Mouse (Mus musculus): ENCODE results near the gene Phc2. TPM values are rescaled to one million over a fixed set of nuclear protein-coding genes. Genes with fewer than 3 reads are reported as not detected.

Phc2 gene
- polyA plus RNA-seq, 1 experiment from 2014 or later, result 54.5 TPM

- 0 out of 2 replicates have a peak, but pooled peaks have one; percentile 6 for ATAC-seq (ENCODE audit: low FRiP score)
- Histone ChIP-seq H3K36me3 (peaks cover 39% of the 10 kb centered on the region), H3K27ac (replicated peaks) (0 out of 2 replicates have a peak overlapping the region, but pooled peaks have one; percentile 10), H3K4me2 (no peak overlapping the region), H3K4me1 (peaks cover 38% of the 10 kb centered on the region), H3K9me3 (replicated peaks) (no peaks in the 10 kb centered on the region), H3K4me3 (replicated peaks) (no peak overlapping the region), H3K27me3 (replicated peaks) (no peaks in the 10 kb centered on the region), H3K9ac (replicated peaks) (peak overlapping the region; percentile 21; the same call in 1 of the 2 replicates)
- 79% methylated on average over 9 of the region's 9 CpGs for WGBS
Observed at GRCm38 (mm10) chr4:128710800-128711199, 56.3 kb downstream of the Phc2 start.

GRCm38 (mm10) chr4:128711455-128712135 lies 57.1 kb downstream of the Phc2 start:
- peaks cover 41% of the 10 kb centered on the region for H3K4me1 ChIP-seq
- H3K27me3 ChIP-seq (replicated peaks), result no peaks in the 10 kb centered on the region
- H3K4me3 ChIP-seq (replicated peaks), result no peak overlapping the region
- H3K27ac ChIP-seq (replicated peaks), result 0 out of 2 replicates have a peak overlapping the region, but pooled peaks have one; percentile 10
- H3K36me3 ChIP-seq, result peaks cover 34% of the 10 kb centered on the region
- H3K4me2 ChIP-seq, result peak overlapping the region; percentile 46
- H3K9ac ChIP-seq (replicated peaks), result peak overlapping the region; percentile 21; the same call in 1 of the 2 replicates
- no peaks in the 10 kb centered on the region for H3K9me3 ChIP-seq (replicated peaks)
- peak; percentile 63 for ATAC-seq (ENCODE audit: low FRiP score)
- 11% methylated on average over 24 of the region's 24 CpGs for WGBS

DNA sequence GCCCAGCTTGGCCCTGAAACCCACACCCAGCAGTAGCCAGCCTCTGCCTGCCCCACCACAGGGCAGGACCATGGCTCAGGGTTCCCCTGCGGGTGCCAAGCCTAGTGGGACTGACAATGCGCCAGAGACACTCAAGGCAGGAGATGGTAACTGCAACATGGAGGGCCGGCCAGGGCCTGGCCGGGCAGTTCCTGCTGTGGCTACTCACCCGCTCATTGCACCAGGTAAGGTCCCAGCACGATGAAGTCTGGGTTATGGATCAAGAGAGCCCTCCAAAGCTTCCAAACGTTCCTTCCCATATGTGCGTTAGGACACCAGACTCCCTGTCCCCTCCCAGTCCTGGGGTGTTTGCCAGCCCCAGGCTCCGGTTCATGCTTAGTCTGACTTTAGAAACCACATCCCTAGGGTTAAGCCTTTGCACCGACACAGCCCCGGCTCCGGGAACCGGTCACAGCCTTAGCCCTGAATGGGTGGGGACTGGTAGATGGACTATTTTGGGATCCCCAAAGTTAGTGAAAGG lies 57.7 kb downstream of the Phc2 start:
- H3K27me3 ChIP-seq (replicated peaks), result no peaks in the 10 kb centered on the region
- no peaks in the 10 kb centered on the region for H3K9me3 ChIP-seq (replicated peaks)
- H3K4me1 ChIP-seq, result peaks cover 45% of the 10 kb centered on the region
- H3K4me2 ChIP-seq, result 0 out of 2 replicates have a peak overlapping the region, but pooled peaks have one; percentile 46
- no peak overlapping the region for H3K4me3 ChIP-seq (replicated peaks)
- WGBS, result 62% methylated on average over 13 of the region's 13 CpGs
- H3K36me3 ChIP-seq, result peaks cover 32% of the 10 kb centered on the region
- no peak overlapping the region for H3K27ac ChIP-seq (replicated peaks)
- ATAC-seq (ENCODE audit: low FRiP score), result no peak
- no peak overlapping the region for H3K9ac ChIP-seq (replicated peaks)

GRCm38 (mm10) chr4:128712941-128713340 lies 58.4 kb downstream of the Phc2 start:
- Histone ChIP-seq H3K27ac (replicated peaks) (no peak overlapping the region), H3K9ac (replicated peaks) (no peak overlapping the region), H3K4me3 (replicated peaks) (no peak overlapping the region), H3K27me3 (replicated peaks) (no peaks in the 10 kb centered on the region), H3K9me3 (replicated peaks) (no peaks in the 10 kb centered on the region), H3K4me1 (peaks cover 52% of the 10 kb centered on the region), H3K4me2 (no peak overlapping the region), H3K36me3 (peaks cover 33% of the 10 kb centered on the region)
- no peak for ATAC-seq (ENCODE audit: low FRiP score)
- 90% methylated on average over 6 of the region's 6 CpGs for WGBS

DNA sequence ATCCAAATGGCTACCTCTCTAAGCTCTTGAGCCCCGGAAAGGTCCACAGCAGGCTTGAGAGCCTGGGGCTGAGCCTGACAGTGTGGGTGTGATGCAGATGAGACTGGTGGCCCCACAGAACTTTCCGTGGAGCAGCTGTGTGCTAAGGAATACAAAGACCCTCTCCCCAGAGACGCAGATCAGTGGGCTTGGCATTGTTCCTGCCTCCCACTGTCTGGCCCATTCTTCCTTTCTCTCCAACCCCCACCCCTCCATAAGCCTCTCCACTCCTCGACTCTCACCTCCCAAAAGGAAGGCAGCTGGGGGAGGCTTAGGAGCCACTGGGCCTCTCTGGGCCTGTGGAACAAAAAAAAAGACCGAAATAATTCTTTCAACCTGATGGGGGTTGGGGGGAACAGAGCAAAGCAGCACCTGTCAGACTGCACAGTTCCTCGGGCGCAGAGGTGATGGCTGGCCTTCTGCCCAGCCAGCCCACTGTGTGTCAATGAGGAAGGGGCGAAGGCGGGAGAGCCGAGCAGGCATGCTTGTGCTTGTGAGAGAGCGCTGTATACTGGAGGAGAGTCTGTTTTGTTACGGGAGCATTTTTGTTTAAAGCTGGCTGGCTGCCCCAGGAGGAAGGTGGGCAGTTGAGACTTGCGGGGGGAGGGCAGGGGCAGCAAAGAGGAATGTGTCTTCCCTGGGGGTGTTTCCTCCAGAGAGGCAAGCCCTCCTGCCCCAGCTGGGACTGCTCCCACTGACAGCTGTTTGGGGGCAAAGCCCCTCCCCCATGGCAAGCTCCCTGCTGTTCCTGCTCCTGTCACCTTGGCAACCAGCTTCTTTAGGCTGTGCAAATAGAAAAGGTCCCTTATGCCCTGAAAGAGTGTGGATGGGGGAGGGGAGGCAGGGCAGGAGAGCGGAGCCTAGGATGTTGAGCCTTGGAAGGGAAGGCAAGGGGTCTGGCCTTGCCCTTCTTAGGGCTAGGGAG lies 61.0 kb downstream of the Phc2 start:
- peak; percentile 75 for ATAC-seq (ENCODE audit: low FRiP score)

DNA sequence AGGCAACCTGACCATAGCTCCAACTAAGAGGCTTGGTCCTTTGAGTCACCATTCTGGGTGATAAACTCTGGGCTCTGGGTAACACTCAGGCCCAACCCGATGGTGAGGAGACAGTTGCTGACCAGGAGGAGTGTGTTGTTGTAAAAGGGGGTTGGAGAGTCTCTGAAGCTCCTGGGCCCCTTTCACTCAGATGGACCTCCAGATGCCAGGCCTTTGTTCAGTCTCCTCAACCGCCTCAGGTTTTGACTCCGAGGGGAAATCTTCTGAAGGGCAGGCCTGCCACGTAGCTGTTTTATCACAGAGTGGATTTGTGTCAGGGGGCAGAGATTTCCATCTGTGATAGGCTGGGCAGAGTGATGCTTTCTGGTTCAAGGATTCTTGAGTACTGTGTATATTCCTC lies 61.8 kb downstream of the Phc2 start:
- 0 out of 2 replicates have a peak, but pooled peaks have one; percentile 2 for ATAC-seq (ENCODE audit: low FRiP score)
- Histone ChIP-seq H3K4me3 (replicated peaks) (no peak overlapping the region), H3K9me3 (replicated peaks) (no peaks in the 10 kb centered on the region), H3K4me1 (peaks cover 74% of the 10 kb centered on the region), H3K4me2 (peak overlapping the region; percentile 37), H3K27ac (replicated peaks) (peak overlapping the region; percentile 87), H3K9ac (replicated peaks) (no peak overlapping the region), H3K27me3 (replicated peaks) (no peaks in the 10 kb centered on the region), H3K36me3 (peaks cover 11% of the 10 kb centered on the region)
- 2% methylated on average over 4 of the region's 4 CpGs for WGBS

More for the DNA sequence above, 61.0 kb downstream of the Phc2 start:
- H3K9me3 ChIP-seq (replicated peaks), result no peaks in the 10 kb centered on the region
- H3K4me2 ChIP-seq, result peak overlapping the region; percentile 37
- peaks cover 73% of the 10 kb centered on the region for H3K4me1 ChIP-seq
- H3K27ac ChIP-seq (replicated peaks), result peak overlapping the region; percentile 87
- H3K9ac ChIP-seq (replicated peaks), result peak overlapping the region; percentile 2; the same call in 1 of the 2 replicates
- H3K36me3 ChIP-seq, result peaks cover 11% of the 10 kb centered on the region
- H3K27me3 ChIP-seq (replicated peaks), result no peaks in the 10 kb centered on the region
- WGBS, result 8% methylated on average over 14 of the region's 14 CpGs
- H3K4me3 ChIP-seq (replicated peaks), result no peak overlapping the region

DNA sequence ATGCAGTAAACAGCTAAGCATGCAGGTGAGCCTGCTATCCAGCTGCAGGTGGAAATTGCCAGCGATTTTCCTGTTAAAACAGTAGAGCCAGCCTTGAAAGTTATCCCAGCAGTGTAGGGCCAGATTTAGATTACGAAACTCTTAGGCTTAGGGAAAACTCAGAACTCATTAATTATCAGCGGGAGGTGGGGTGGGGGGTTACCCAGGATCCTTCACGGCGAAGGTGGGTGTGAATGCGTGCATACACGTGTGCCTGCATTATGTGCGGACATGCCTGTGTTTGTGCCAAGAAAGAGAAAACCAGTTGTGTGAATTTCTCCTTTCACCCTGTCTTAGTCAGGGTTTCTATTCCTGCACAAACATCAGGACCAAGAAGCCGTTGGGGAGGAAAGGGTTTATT lies 62.2 kb downstream of the Phc2 start:
- H3K9me3 ChIP-seq (replicated peaks), result no peaks in the 10 kb centered on the region
- WGBS, result 23% methylated on average over 9 of the region's 9 CpGs
- no peak overlapping the region for H3K4me3 ChIP-seq (replicated peaks)
- H3K9ac ChIP-seq (replicated peaks), result no peak overlapping the region
- H3K27me3 ChIP-seq (replicated peaks), result no peaks in the 10 kb centered on the region
- H3K36me3 ChIP-seq, result peaks cover 11% of the 10 kb centered on the region
- peak overlapping the region; percentile 87 for H3K27ac ChIP-seq (replicated peaks)
- H3K4me2 ChIP-seq, result no peak overlapping the region
- ATAC-seq (ENCODE audit: low FRiP score), result no peak
- H3K4me1 ChIP-seq, result peaks cover 75% of the 10 kb centered on the region

GRCm38 (mm10) chr4:128720110-128720509 lies 65.6 kb downstream of the Phc2 start:
- H3K4me3 ChIP-seq (replicated peaks), result no peak overlapping the region
- H3K27me3 ChIP-seq (replicated peaks), result no peaks in the 10 kb centered on the region
- no peaks in the 10 kb centered on the region for H3K9me3 ChIP-seq (replicated peaks)
- peaks cover 63% of the 10 kb centered on the region for H3K4me1 ChIP-seq
- no peak overlapping the region for H3K4me2 ChIP-seq
- 8% methylated on average over 5 of the region's 5 CpGs for WGBS
- no peak overlapping the region for H3K9ac ChIP-seq (replicated peaks)
- peak overlapping the region; percentile 74 for H3K27ac ChIP-seq (replicated peaks)
- H3K36me3 ChIP-seq, result peaks cover 14% of the 10 kb centered on the region
- peak; percentile 33; the same call in 1 of the 2 replicates for ATAC-seq (ENCODE audit: low FRiP score)

- Histone ChIP-seq H3K27me3 (replicated peaks) (no peaks in the 10 kb centered on the region), H3K9ac (replicated peaks) (no peak overlapping the region), H3K4me1 (peaks cover 56% of the 10 kb centered on the region), H3K36me3 (peaks cover 14% of the 10 kb centered on the region), H3K4me2 (no peak overlapping the region), H3K9me3 (replicated peaks) (no peaks in the 10 kb centered on the region), H3K27ac (replicated peaks) (peak overlapping the region; percentile 43; the same call in 1 of the 2 replicates), H3K4me3 (replicated peaks) (no peak overlapping the region)
- no peak for ATAC-seq (ENCODE audit: low FRiP score)
- 63% methylated on average over 9 of the region's 9 CpGs for WGBS
Observed at GRCm38 (mm10) chr4:128721061-128721648, 66.7 kb downstream of the Phc2 start.

- no peaks in the 10 kb centered on the region for H3K9me3 ChIP-seq (replicated peaks)
- peaks cover 56% of the 10 kb centered on the region for H3K4me1 ChIP-seq
- no peak overlapping the region for H3K9ac ChIP-seq (replicated peaks)
- ATAC-seq (ENCODE audit: low FRiP score), result no peak
- H3K27me3 ChIP-seq (replicated peaks), result no peaks in the 10 kb centered on the region
- H3K27ac ChIP-seq (replicated peaks), result peak overlapping the region; percentile 43; the same call in 1 of the 2 replicates
- H3K4me2 ChIP-seq, result no peak overlapping the region
- no peak overlapping the region for H3K4me3 ChIP-seq (replicated peaks)
- WGBS, result 75% methylated on average over 4 of the region's 4 CpGs
- peaks cover 14% of the 10 kb centered on the region for H3K36me3 ChIP-seq
Observed at GRCm38 (mm10) chr4:128721761-128722160, 67.3 kb downstream of the Phc2 start.

DNA sequence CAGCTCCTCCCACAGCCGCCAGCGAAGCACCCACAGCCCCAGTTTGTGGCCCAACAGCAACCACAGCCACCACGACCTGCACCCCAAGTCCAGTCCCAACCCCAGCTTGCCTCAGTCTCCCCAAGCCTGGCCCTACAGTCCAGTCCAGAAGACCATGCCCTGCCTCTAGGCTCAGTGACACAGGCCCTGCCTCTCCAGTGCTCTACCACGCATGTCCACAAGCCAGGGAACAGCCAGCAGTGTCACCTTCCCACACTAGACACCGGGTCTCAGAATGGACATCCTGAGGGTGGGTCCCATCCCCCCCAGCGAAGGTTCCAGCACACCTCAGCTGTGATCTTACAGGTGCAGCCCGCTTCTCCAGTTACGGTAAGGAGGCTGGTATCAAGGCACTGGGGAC lies 68.4 kb downstream of the Phc2 start:
- Histone ChIP-seq H3K36me3 (peaks cover 10% of the 10 kb centered on the region), H3K4me3 (replicated peaks) (no peak overlapping the region), H3K9me3 (replicated peaks) (no peaks in the 10 kb centered on the region), H3K27ac (replicated peaks) (no peak overlapping the region), H3K4me1 (peaks cover 52% of the 10 kb centered on the region), H3K27me3 (replicated peaks) (no peaks in the 10 kb centered on the region), H3K9ac (replicated peaks) (no peak overlapping the region), H3K4me2 (no peak overlapping the region)
- no peak for ATAC-seq (ENCODE audit: low FRiP score)
- 88% methylated on average over 8 of the region's 8 CpGs for WGBS

Data from neural tube, embryonic 15.5 days (tissue).